Mouse (Mus musculus) c-Kit-positive CD71-negative TER-119-negative erythroid progenitor cells, embryonic 14.5 days (primary cell): Measurements from ENCODE around the gene Irf8.
"Not testable (repeated sequence)": the region's sequence is repeated elsewhere in the genome, so short reads cannot be mapped to it uniquely, and the experiment has no call there.

Experiments
- DNase-seq: peaks from one replicate; pipeline ENCODE4 v3.0.0-alpha.2; 2013; ENCODE audit warnings: low read depth

The Irf8 gene

DNA sequence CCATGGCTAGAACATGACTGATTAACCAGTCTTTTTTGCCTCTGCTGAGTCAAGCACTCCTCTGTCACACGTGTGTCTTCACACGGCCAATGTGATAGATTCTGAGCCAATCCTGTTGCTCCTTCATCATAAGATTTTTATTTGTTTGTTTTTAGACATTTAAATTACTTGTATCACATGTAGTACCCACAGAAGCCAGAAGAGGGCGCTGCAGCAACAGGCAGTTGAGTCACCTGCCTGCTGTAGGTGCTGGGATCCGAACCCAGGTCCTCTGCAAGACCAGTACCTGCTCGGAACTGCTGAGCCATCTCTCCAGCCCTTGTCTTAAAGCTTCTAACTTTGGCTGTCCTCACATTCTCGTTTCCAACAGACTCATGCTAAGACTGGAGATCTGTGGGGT, 13.1 kb upstream of the Irf8 start:
- DNase-seq = no peak

DNA sequence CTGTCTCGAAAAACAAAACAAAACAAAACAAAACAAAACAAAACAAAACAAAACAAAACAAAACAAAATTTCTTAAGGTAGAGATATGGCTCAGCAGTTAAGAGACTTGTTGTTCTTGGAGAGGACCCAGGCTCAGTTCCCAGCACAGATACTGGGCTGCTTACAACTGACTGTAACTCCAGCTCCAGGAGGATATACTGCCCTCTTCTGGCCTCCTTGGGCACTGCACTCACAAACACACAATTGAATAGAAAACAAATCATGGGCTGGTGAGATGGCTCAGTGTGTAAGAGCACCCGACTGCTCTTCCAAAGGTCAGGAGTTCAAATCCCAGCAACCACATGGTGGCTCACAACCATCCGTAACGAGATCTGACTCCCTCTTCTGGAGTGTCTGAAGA, 12.1 kb upstream of the Irf8 start:
- DNase-seq = not testable (repeated sequence)

DNA sequence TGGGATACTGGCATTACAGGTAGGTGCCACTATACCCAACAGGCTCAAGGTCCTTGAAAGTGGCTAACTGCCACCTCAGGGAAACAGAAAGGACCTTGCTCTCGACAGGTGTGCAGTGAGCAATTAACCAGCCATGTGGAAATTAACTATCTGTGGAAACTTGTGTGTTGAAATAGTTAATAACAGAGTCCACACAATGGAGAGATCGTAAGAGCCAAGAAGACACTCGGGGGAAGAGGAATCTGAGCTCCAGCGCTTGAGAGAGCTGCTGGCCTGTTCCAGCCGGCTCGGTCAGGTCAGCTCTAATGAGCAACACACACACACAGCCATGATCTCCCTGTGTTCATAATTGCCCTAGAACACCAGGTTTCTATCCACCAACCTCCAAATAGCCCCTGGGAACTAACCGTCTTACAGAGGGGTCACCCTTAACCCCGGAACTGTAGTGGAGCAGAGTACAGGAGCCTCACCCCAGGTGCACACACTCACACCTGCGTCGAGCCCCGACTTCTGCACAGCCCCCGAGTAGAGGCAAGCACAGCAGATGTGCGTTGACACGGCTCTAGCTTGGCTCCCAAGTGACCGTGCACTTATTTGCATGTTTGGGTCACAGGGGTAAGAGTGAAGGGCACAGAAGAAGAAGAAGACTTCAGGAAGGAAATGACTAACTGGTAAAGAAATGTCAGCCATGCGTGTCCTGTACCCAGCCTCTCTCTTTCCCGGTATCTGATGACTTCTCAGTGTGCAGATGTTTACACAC, 11.2 kb upstream of the Irf8 start:
- DNase-seq = no peak

DNA sequence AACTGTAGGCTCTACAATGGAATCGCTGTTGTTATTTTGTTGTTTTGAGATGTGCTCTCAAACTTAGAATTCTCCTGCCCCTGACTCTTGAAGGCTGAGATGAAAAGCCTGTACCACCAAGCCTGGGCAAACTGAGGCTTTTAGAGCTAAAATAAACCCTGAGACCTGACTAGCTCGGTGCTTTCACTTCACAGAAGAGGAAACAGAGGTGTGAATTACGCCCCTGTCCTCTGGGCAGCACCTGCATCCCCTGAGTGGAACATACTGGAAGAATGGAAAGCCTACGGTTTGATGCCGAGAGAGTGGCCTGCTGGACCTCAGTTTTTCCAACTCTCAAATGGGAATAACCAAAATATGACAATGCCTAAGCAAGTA, 10.6 kb upstream of the Irf8 start:
- DNase-seq = no peak

DNA sequence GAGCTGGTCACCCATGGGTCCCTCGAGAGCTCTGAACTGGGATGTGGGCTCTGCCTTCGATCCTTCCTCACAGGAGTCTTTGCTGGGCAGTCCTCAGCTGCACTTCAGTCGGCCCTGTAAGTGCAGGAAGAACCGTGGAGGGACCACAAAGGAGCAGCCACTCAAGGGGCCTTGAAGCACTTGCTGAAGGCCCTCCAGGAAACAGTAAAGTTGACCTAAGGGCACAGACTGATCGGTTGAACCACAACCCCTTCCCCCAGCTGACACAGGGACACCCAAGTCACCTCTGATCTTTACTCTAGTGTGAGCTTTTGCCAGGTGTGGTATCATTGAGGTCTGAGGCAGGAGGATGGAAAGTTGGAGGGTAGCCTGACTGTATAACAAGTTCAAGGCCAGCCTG, 10.1 kb upstream of the Irf8 start:
- DNase-seq = no peak

DNA sequence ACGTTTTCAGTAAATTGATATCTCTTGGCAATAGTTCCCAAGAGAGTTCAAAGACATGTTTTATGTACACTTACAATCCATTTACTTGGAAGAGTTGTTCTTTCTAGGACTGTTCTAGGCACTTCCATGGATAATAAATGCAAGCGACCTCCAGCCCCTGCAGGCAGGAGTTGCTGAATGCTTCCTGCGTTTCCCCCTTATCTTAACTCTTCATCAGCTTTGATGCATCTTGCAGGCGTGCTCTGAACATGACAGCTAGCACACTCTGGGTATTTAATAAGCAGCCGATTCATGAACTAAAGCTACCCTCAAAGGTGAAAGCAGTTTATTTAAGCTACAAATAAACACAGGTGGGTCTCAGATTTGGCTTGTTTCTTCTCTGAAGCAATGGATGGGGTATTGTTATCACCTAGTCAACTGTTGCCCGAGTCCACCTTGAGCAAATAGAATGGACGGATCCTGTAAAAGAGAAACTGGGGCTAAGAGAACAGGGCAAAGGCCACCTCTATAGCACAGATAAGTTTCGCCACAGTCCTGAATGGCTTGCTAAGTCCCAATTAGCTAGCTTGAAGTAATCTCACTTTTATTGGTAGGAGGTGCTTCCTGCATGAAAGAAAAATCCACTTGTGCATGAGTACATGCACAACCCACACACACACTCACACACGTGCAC, 7.5 kb upstream of the Irf8 start:
- DNase-seq = no peak

DNA sequence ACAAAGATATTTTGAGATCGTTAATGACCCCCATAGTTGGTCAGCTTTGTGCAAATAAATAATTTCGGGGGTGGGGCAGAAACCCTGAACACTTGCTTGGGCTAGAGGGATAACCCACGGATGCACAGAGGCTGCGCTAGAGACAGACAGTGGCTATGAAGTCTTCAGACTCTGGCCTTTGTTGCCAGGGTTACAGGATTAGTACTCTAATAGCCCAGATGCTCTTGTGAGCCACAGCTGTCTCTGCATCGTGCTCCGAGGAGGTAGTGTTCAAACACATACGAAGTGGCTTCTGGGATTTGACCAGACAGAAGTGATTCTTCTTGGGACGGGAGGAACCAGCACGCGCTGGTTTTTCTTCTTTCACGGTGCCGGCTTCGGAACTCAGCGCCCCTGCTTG, 4.6 kb upstream of the Irf8 start:
- no peak for DNase-seq

DNA sequence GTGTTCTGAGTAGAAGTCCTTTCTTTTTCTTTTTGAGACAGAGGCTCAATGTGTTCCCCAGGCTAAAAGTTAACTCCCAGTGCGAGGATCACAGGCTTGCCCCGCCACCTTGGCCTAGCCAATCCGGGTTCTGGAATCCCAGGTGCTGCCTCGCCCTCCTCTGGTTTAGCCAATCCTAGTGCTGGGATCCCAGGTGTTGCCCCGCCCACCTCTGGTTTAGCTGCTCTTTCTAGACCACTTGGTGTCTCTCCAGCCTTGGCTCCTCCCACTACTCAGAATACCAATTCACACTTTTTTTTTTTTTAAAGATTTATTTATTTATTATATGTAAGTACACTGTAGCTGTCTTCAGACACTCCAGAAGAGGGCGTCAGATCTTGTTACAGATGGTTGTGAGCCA, 4.1 kb upstream of the Irf8 start:
- no peak for DNase-seq

DNA sequence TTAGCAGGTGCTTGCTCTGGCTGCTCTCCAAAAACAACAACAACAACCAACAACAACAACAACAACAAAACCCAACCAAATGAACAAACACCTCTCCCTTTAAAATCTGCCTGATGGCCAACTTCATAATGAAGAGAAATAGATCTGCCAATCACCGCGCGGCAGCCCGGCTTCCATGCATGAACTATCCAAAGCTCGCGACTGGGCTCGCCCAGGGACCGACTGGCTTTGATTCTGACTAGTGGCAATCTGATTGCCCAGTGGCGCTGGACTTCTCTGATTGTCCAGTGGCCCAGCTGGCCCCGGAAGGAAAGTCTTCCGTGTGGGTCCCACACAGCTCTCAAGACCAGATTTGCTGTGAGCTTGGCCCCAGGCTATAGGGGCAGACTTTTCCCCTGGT, 328 bp downstream of the Irf8 start:
- DNase-seq = no peak

DNA sequence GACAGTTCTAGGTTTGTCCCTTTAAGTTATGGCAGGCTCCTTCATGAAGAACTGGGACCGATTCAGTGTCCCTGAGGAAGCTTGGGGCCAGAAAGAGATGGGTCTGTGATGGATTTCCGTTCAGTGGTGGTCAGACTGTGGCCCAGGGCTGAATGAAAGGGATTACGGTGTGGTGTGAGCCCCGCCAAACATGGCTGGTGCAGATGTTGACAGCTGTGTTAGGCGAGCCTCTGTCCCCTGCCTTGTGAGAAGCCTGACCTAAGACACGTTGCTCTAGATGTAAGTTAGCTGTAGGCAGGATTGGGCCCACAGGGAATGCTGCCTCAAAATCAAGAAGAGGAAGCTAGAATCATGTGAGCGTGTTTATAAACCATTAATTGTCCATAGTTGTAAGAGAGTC, 1.0 kb downstream of the Irf8 start:
- no peak for DNase-seq

DNA sequence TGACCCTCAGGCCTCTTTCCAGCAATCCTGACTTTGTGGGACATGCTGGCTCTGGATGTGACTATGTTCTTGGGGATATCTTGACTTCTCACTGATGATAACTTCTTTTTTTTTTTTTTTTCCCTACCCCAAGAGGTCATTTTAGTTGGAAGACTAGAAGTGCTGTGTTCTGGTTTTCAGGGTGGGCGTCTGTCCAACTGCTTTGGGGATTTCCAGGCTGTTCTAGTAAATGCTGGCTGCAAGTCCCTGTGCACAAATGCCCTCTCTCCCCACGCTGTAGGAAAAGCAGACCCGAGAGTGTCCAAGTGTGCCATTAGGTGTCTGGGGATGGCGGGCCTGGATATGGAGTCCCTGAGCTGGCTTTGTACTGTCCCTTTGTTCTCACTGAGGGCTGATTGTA, 2.6 kb downstream of the Irf8 start:
- no peak for DNase-seq

DNA sequence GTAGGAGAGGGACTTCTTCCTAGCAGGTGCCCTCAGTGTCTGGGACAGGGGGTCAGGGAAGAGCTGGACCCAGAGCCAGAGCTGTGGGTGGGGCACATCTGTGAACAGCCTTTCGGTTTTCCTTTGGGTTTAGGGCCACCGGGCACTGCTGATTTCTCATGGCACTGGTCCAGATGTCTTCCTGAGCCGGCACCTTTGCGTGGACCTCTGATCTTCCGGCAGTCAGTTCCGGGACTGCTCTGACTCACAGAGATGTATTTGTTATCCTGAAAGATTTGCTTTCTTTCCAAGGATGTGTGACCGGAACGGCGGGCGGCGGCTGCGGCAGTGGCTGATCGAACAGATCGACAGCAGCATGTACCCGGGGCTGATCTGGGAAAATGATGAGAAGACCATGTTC, 3.4 kb downstream of the Irf8 start:
- DNase-seq = no peak

DNA sequence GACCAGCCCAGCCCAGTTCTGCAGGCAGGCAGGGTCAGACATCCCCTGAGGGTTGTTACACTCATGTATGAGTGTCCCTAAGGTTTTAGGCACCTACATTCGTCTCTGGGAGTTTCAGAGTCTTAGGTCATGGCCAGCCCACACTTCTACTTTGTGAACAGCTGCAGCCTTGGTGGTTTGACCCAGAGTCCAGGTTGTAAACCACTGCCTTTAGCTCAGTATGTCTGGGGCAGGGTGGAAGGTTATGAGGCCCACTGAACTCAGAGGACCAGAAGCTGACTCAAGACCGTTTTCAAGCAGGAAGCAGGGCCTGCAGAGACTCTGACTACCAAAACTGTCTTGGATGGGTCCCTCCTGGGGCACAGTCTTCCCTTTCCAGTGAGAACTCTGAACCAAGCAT, 4.4 kb downstream of the Irf8 start:
- no peak for DNase-seq

DNA sequence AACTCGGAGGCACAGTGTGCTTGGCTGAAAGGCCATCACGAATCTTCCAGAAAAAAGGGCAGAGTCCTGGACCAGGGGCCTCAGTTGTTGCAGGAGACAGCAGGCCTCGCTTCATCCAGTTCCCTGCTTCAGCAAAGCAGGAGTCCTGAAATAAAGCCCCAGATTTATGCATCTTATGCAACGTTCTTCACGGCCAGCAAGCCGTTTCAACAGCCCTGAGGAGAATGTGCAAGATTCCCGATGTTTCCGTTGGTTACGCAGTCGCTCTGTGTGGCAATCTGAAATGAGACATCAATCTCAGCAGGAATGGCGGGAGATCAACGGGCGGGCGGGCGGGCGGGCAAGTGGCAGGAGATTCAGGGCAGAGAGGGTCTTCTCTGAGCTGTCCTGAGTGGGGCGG, 4.8 kb downstream of the Irf8 start:
- DNase-seq = no peak

DNA sequence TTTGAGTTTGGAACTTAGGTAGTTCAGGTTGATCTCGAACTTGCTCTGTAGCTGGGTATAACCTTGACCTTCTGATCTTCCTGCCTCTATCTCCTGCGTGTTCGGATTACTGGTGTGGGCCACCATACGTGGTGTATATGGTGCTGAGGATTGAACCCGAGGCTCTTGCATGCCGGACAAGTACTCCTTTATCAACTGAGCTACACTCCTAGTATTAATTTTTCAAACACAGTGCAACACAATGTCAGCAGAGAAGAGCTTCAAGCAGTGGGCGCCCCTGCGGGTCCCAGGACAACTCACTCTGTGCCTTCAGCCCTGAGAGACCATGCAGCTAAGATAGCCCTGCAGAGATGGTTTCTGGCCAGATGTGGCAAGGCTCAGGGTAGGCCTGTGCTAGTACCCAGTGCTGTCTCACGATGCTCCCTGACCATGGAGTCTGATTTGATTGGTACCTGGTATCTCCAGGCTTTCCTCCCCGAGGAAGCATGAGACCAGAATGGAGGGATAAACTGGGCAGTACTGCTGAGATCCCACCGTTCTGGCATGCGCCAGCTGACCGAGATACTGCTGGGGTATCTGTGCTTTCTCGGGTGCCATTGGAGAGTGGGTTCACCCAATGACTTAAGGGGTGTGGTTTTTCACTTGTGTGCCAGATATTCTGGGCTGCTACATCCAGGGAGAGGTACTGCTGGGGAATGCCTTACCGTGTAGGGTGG, 5.8 kb downstream of the Irf8 start:
- DNase-seq = no peak

DNA sequence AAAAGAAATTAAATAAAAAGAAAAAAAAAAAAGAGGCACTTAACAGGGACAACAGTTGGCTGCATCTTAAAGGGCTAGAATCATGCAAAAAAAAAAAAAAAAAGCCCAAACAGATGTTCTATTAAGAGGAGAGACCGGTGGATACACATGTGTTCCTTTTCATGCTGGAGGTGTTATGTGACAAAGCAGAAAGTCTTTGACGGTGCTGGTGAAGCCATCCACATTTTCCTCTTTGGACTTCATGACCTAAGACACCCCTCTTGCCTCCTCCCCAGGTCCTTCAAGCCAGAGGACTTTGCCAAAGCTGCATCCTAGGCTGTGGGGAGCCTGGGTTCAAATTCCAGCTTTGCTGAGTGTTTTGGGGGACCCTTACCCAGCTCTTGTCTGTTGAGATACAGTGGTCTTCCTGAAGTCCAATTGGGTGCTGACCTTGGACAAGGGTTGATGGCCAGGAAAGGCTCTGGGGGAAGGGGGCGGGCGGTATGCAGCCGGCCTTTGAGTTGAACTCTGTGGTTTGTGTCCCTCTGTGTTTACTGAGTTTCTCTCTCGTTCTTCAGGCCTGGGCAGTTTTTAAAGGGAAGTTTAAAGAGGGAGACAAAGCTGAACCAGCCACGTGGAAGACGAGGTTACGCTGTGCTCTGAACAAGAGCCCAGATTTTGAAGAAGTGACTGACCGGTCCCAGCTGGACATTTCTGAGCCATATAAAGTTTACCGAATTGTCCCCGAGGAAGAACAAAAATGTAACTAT, 7.2 kb downstream of the Irf8 start:
- no peak for DNase-seq

DNA sequence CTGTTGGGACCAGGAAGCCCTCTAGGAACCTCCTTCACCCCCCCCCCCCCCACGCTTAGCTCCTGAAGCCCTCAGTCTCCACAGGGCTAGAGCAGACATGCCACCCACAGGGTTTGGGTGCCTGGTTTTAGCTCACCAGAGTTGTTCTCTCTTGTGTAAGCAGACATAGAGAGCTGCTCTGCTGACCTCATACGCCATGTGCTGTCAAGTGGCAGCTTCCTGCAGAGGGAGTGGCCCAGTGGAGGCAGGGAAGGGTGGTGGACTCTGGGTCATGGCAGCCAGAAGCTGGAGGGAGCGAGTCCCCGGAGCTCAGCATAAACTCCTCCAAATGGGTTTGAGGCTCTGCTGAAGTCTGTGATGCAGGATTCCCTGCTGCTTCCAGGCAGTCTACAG, 7.7 kb downstream of the Irf8 start:
- DNase-seq = no peak

DNA sequence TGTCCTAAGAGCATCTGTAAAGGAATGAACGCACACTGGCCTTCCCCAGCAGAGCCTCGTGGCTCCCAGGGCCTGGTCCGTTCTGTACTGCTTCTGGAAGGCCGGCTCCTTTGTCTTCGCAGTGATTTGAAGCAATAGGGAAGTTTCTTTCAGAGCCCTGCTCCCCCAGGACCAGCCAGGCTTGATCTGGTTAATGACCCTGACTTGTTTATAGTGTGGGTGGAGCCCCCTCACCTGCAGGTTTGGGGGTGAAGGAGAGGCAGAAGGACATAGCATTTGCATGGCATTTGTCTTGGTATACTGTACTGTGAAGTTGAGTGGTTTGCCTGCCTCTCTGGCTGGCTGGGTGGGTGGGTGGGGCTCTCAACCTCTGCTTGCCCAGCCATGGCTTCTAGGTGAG, 8.3 kb downstream of the Irf8 start:
- DNase-seq = no peak

DNA sequence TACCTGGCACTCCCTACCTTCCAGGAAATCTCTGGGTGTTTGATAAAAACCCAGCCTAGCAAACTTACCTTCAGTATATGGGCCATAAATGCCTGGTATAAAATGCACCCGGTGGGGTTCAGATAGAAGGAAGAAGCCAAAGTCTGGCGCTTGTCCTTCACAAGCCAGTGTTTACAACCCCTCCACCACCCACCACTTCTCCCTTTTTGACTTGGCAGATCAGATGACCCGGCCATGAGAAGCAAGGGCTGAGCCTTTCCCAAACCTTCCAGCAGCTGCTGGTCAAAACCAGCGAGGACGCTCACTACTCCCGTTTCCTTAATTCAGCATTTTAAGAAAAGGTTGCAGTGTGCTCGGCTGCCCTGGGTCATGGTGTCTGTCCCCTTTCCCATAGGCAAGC, 9.1 kb downstream of the Irf8 start:
- no peak for DNase-seq

DNA sequence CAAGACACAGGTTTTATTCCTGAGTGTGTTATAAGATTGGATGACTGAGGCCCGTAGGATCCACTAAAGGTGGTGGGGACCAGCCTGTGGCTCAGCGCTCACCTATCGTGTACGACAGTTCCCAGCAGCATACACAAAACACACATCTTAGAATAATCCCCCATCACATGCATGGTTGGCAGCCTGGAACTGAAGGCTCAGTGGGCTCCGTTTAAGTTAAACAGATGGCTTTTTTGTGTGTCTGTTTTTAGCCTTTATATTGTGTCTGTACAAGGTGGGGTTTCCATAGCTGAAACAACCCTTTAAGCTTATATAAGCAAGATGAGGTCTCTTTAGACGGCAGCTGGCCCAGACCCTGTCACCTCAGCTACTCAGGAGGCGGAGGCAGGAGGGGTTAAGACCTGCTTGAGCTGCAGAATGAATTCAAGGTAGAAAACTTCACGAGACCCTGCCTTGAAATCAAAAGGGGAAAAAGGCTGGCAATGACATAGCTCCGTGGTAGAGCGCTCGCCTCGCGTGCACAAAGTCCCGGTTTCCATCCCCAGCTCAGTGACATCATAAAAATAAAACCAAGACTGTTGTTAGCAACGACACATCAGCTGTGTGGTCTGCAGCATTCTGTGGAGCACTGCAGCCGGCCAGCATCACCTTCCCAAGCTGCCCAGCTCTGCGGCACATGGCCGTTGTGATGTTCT, 10.0 kb downstream of the Irf8 start:
- DNase-seq = no peak

DNA sequence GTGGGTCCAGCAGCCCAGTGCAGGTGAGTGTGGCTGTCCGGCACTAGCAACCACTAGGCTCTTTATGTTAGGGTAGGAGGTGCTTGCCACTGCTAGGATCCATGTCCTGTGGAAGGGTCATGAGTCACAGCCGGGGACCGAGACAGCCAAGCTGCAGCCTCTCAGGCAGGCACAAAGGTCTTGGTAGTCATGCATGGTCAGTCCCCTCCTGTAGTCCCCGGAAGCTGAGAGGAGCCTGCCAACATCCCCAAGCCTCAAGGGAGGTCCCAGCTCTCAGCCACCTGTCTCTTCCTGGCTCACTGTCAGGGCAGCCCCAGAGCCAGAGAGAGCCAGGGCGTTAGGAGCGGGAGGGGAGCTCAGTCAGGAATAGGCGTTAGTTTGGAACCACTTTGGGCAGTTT, 11.1 kb downstream of the Irf8 start:
- DNase-seq = no peak

DNA sequence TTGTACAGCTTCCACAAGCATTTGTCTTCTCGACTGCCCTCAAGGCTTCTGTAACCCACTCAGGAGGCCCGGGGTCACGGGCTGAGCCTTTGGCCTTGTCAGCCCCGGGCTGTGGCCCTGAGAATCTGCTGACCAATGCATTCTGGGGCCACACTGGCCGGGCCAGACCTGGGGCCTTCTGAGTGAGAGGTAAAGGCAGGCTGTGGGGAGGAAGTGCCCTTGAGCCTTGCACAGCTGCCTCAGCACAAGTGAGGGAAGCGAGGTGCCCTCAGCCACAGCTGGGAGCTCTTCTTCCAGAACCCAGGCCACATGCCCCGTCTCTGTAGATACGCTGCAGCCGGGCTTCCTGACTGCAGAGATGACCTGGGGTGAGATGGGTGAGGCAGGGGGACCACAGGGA, 14.5 kb downstream of the Irf8 start:
- DNase-seq = no peak
